Mouse (Mus musculus): ENCODE results near the gene Mast1. TPM values are rescaled to one million over a fixed set of nuclear protein-coding genes. Genes with fewer than 3 reads are reported as not detected.
A peak's percentile ranks its signal among the peaks of the same experiment; 100 is the strongest.

Gene Mast1
- polyA plus RNA-seq, 1 experiment from 2014 or later: 65.8 TPM

DNA sequence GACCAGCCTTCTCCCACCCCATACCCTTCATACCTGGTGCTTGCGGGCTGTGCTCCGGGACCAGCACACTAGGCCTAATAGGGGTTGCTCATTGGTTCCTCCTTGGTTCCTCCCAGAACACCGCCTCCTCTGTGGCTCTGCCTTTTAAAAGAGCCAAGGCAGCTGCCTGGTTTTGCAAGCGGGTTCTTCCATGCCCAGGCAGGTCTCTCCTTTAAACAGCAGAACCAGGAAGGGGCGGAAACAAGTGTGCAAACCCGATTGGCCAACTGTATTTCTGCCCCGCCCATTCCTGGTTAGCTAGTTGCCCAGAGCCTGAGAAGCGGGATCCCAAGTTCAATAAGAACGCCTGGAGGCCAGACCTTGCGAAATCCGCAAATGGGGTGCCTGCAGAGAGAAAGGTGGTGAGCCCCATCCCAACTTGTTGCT is 43.4 kb downstream of the Mast1 start, which contains the start of gene Gcdh:
TSS of gene Gcdh (minus strand) at position 213 of the 426 bp plus-strand sequence.
- H3K9me3 ChIP-seq (ENCODE audit: control insufficient read depth, low read length): no peaks in the 10 kb centered on the region
- no peak within 1 kb of the TSS for H3K27ac ChIP-seq (ENCODE audit: low read length)
- peaks cover 11% of the 10 kb centered on the region for H3K4me1 ChIP-seq (replicated peaks; ENCODE audit: control insufficient read depth, insufficient read depth, low read length)
- peak within 1 kb of the TSS; percentile 86 for H3K4me3 ChIP-seq (replicated peaks; ENCODE audit: low read length)
- H3K36me3 ChIP-seq (ENCODE audit: control insufficient read depth, insufficient read depth): no peaks in the 10 kb centered on the region
- WGBS: 0% methylated on average over 11 of the region's 11 CpGs
- peak within 1 kb of the TSS; percentile 85 for H3K9ac ChIP-seq (replicated peaks; ENCODE audit: low read depth, low read length)
- H3K4me2 ChIP-seq (ENCODE audit: low read length): peak within 1 kb of the TSS; percentile 96
- H3K27me3 ChIP-seq (replicated peaks; ENCODE audit: control insufficient read depth, insufficient read depth, low read length): no peaks in the 10 kb centered on the region
- peak; percentile 100 for ATAC-seq

DNA sequence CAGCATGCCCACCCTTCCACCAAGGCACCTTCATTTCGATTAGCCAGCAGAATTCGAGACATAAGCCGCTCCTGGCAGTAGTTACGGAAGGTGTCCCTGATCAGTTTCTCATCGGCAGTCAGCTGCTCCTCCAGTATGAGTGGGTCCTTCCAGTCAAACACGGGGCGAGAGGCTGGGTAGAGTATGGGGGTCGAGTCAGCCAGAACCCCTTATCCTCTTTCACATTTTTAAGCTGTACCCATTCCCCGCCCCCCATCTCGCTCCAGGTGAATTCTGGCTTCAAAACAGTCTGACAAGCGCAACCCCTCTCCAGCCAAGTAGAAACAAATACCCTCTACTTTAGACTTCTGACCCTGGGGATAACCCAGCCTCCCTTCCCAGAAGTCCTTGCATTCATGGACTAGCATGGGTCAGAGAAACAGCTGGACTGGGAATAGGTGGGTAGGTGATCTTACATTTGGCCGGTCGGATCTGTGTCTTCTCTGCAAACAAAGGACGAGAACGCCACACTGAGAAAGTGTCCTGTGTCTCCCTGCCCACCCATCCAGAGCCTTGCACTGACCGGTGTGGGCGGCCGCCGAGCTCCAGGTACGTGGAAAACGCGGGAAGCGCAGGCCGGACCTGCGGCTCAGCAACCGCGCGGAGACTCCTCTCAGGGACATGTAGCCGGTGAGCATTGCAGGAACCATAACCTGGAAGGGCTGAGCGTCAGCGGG is 44.0 kb downstream of the Mast1 start:
- no peak for ATAC-seq
- no peak overlapping the region for H3K27ac ChIP-seq (ENCODE audit: low read length)
- 13% methylated on average over 31 of the region's 31 CpGs for WGBS

DNA sequence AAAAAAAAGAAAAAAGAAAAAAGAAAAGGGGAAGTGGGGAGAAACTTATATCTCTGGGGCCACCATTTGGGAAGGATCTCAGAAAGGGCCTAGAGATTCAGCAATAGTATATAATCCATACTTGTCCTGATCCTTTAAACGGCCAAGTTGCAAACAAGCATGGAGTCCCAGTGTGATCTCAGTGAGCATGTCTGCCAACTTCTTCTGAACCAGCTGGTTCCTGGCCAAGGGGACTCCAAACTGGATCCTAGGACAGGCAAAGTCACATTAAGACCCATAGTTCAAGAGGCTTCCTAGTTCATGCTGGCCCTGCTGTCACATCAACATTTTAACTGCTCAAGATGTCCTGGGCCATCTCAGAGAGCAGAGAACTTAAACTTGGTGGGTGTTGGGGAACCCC is 48.0 kb downstream of the Mast1 start:
- Histone ChIP-seq H3K36me3 (ENCODE audit: control insufficient read depth, insufficient read depth) (peaks cover 18% of the 10 kb centered on the region), H3K9ac (replicated peaks; ENCODE audit: low read depth, low read length) (no peak overlapping the region), H3K27ac (ENCODE audit: low read length) (no peak overlapping the region), H3K4me2 (ENCODE audit: low read length) (no peak overlapping the region), H3K9me3 (ENCODE audit: control insufficient read depth, low read length) (no peaks in the 10 kb centered on the region), H3K4me1 (replicated peaks; ENCODE audit: control insufficient read depth, insufficient read depth, low read length) (peaks cover 11% of the 10 kb centered on the region), H3K27me3 (replicated peaks; ENCODE audit: control insufficient read depth, insufficient read depth, low read length) (no peaks in the 10 kb centered on the region), H3K4me3 (replicated peaks; ENCODE audit: low read length) (no peak overlapping the region)
- WGBS: 91% methylated on average over 1 of the region's 1 CpGs
- ATAC-seq: no peak

More for the DNA sequence above, 44.0 kb downstream of the Mast1 start:
- Histone ChIP-seq H3K4me1 (replicated peaks; ENCODE audit: control insufficient read depth, insufficient read depth, low read length) (peaks cover 11% of the 10 kb centered on the region), H3K4me3 (replicated peaks; ENCODE audit: low read length) (peak overlapping the region; percentile 86), H3K27me3 (replicated peaks; ENCODE audit: control insufficient read depth, insufficient read depth, low read length) (no peaks in the 10 kb centered on the region), H3K9ac (replicated peaks; ENCODE audit: low read depth, low read length) (peak overlapping the region; percentile 85), H3K9me3 (ENCODE audit: control insufficient read depth, low read length) (no peaks in the 10 kb centered on the region), H3K4me2 (ENCODE audit: low read length) (peak overlapping the region; percentile 96), H3K36me3 (ENCODE audit: control insufficient read depth, insufficient read depth) (0 out of 2 replicates have a peak, but pooled peaks cover 2% of the 10 kb centered on the region)

DNA sequence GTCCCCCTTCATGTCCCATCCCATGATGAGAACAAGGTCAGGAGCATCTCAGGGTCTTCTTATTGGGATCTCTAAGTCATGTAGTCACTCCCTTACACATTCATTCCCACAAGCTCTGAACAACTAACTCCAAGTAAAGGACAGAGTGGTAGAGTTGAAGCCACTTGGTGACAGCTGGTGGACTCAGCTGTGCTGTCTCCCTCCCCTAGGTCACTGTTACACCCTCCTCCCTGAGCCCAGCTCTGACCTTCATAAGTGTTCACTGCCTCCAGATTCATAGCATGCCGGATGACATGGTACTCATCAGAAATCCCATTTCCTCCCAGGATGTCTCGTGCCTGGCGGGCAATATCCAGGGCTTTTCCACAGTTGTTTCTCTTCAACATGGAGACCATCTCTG is 48.9 kb downstream of the Mast1 start:
- WGBS: 96% methylated on average over 3 of the region's 3 CpGs
- no peak overlapping the region for H3K9ac ChIP-seq (replicated peaks; ENCODE audit: low read depth, low read length)
- no peak for ATAC-seq
- H3K4me1 ChIP-seq (replicated peaks; ENCODE audit: control insufficient read depth, insufficient read depth, low read length): peaks cover 8% of the 10 kb centered on the region
- no peaks in the 10 kb centered on the region for H3K9me3 ChIP-seq (ENCODE audit: control insufficient read depth, low read length)
- no peak overlapping the region for H3K4me2 ChIP-seq (ENCODE audit: low read length)
- H3K27me3 ChIP-seq (replicated peaks; ENCODE audit: control insufficient read depth, insufficient read depth, low read length): no peaks in the 10 kb centered on the region
- no peak overlapping the region for H3K4me3 ChIP-seq (replicated peaks; ENCODE audit: low read length)
- H3K27ac ChIP-seq (ENCODE audit: low read length): no peak overlapping the region
- H3K36me3 ChIP-seq (ENCODE audit: control insufficient read depth, insufficient read depth): peaks cover 18% of the 10 kb centered on the region

DNA sequence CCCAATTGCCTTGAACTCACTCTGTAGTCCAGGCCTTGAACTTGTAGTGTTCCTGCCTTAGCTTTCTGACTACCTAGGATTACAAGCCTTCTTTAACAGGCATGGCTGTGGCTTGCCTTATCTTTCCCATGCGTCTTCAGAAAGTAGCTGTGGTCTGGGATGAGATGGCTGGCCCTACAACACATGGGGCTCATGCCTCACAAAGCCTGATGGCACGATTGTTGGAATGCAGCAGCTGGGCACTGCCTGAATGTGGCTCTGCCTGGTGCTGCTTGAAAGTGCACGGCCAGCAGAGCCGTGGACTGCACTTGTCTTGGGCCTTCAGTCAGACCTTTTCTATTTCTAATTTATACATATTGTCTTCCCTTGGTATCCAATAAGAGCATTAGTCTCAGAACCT is 52.4 kb downstream of the Mast1 start:
- Histone ChIP-seq H3K27ac (ENCODE audit: low read length) (no peak overlapping the region), H3K36me3 (ENCODE audit: control insufficient read depth, insufficient read depth) (peaks cover 18% of the 10 kb centered on the region), H3K4me2 (ENCODE audit: low read length) (no peak overlapping the region), H3K9me3 (ENCODE audit: control insufficient read depth, low read length) (no peaks in the 10 kb centered on the region), H3K27me3 (replicated peaks; ENCODE audit: control insufficient read depth, insufficient read depth, low read length) (no peaks in the 10 kb centered on the region), H3K4me1 (replicated peaks; ENCODE audit: control insufficient read depth, insufficient read depth, low read length) (no peaks in the 10 kb centered on the region), H3K9ac (replicated peaks; ENCODE audit: low read depth, low read length) (no peak overlapping the region), H3K4me3 (replicated peaks; ENCODE audit: low read length) (no peak overlapping the region)
- 84% methylated on average over 4 of the region's 4 CpGs for WGBS
- ATAC-seq: no peak

DNA sequence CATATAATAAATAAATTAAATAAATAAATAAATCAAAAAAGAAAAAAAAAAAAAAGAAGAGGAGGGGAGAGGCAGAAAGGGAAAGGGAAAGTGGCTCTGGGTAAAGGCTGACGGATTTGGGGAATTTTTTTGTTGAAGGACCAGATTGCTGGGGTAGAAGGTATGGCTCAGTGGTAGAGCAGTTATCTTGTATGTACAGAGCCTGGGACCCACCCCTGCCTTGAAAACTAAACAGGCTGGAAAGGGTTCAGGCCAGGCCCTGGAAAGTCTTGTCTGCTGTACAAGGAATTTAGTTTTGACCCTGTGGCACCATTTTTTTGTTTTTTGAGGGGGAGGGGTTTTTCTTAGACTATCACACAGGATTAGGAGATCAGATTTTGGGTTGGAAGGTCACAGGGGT is 58.2 kb downstream of the Mast1 start:
- H3K9ac ChIP-seq (replicated peaks; ENCODE audit: low read depth, low read length): no peak overlapping the region
- H3K36me3 ChIP-seq (ENCODE audit: control insufficient read depth, insufficient read depth): no peaks in the 10 kb centered on the region
- no peaks in the 10 kb centered on the region for H3K9me3 ChIP-seq (ENCODE audit: control insufficient read depth, low read length)
- ATAC-seq: no peak
- peaks cover 10% of the 10 kb centered on the region for H3K4me1 ChIP-seq (replicated peaks; ENCODE audit: control insufficient read depth, insufficient read depth, low read length)
- H3K27me3 ChIP-seq (replicated peaks; ENCODE audit: control insufficient read depth, insufficient read depth, low read length): no peaks in the 10 kb centered on the region
- no peak overlapping the region for H3K4me2 ChIP-seq (ENCODE audit: low read length)
- no peak overlapping the region for H3K27ac ChIP-seq (ENCODE audit: low read length)
- WGBS: 97% methylated on average over 1 of the region's 1 CpGs
- no peak overlapping the region for H3K4me3 ChIP-seq (replicated peaks; ENCODE audit: low read length)

DNA sequence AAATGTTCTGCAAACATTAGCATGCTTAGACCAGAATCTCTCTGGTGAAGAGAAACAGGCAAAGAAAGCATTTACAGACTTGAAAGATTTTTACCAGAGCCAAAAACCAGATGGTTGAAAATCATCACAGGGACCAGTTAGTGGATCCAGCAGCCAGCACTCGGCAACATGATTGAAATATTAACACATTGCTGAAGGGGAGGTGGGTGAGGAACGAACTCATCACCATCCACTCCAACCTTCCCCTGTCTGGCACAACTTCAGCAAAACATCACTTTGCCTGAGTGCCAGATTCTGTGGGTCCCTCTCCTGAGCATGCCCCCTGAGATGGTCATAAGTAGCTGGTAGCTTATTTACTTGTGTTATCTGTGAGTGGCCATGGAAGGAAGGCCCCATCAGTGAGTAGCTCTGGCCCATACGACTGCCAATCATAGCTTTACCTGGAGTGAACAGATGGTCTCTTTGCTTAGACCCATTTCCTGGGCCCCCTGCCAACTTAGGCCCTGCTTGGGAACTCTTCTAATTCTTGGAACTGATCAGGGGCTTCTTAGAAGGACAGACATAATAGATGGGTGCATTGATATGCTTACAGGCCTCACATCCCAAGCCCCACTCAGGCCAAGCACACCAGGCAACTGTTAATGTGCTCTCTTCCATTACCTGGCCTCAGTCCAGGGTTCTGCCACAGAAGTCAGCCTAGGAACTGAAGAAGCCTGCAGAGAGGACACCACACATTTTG is 59.7 kb downstream of the Mast1 start:
- Histone ChIP-seq H3K27me3 (replicated peaks; ENCODE audit: control insufficient read depth, insufficient read depth, low read length) (no peaks in the 10 kb centered on the region), H3K4me1 (replicated peaks; ENCODE audit: control insufficient read depth, insufficient read depth, low read length) (peaks cover 16% of the 10 kb centered on the region), H3K27ac (ENCODE audit: low read length) (peak overlapping the region; percentile 77), H3K36me3 (ENCODE audit: control insufficient read depth, insufficient read depth) (no peaks in the 10 kb centered on the region), H3K4me3 (replicated peaks; ENCODE audit: low read length) (no peak overlapping the region), H3K4me2 (ENCODE audit: low read length) (no peak overlapping the region), H3K9ac (replicated peaks; ENCODE audit: low read depth, low read length) (no peak overlapping the region), H3K9me3 (ENCODE audit: control insufficient read depth, low read length) (no peaks in the 10 kb centered on the region)
- WGBS: 35% methylated on average over 3 of the region's 3 CpGs
- peak; percentile 60 for ATAC-seq

DNA sequence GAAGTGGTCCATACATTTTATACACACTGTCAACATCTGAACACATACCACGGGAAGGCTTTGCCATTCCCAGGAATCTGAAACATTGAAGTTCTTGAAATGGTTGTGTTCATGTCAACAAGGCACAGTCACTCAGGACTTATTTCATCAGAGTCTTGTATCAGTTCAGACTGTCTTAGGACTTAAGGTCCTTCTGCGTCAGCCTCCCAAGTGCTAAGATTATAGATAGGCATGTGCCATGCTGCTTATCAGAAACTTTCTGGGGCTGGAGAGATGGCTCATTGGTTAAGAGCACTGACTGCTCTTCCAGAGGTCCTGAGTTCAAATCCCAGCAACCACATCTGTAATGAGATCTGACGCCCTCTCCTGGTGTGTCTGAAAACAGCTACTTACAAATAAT is 62.8 kb downstream of the Mast1 start:
- Histone ChIP-seq H3K9ac (replicated peaks; ENCODE audit: low read depth, low read length) (no peak overlapping the region), H3K36me3 (ENCODE audit: control insufficient read depth, insufficient read depth) (no peaks in the 10 kb centered on the region), H3K27ac (ENCODE audit: low read length) (no peak overlapping the region), H3K27me3 (replicated peaks; ENCODE audit: control insufficient read depth, insufficient read depth, low read length) (no peaks in the 10 kb centered on the region), H3K9me3 (ENCODE audit: control insufficient read depth, low read length) (no peaks in the 10 kb centered on the region), H3K4me2 (ENCODE audit: low read length) (no peak overlapping the region), H3K4me1 (replicated peaks; ENCODE audit: control insufficient read depth, insufficient read depth, low read length) (peaks cover 23% of the 10 kb centered on the region), H3K4me3 (replicated peaks; ENCODE audit: low read length) (no peak overlapping the region)
- no peak for ATAC-seq
- 87% methylated on average over 3 of the region's 3 CpGs for WGBS

DNA sequence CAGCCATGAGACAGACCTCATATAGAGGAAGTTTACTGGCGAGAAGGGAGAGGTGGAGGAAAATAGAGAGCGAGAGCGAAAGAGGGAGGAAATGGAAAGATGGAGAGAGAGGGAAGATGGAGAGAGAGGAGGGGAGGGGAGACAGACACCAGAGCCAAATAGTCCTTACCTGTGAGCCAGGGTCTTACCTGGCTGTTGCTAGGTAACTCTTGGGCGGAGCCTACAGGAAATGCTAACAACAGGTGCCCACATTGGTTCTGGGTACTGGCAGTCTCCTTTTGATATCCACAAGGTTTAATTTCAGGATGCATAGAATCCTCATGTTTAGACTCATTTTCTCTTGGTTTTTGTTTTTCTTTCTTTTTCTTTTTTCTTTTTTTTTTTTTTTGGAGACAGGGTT is 64.1 kb downstream of the Mast1 start:
- Histone ChIP-seq H3K27me3 (replicated peaks; ENCODE audit: control insufficient read depth, insufficient read depth, low read length) (no peaks in the 10 kb centered on the region), H3K9me3 (ENCODE audit: control insufficient read depth, low read length) (no peaks in the 10 kb centered on the region), H3K36me3 (ENCODE audit: control insufficient read depth, insufficient read depth) (peaks cover 11% of the 10 kb centered on the region), H3K4me1 (replicated peaks; ENCODE audit: control insufficient read depth, insufficient read depth, low read length) (peaks cover 23% of the 10 kb centered on the region), H3K4me2 (ENCODE audit: low read length) (peak overlapping the region; percentile 93), H3K9ac (replicated peaks; ENCODE audit: low read depth, low read length) (no peak overlapping the region), H3K4me3 (replicated peaks; ENCODE audit: low read length) (peak overlapping the region; percentile 52), H3K27ac (ENCODE audit: low read length) (no peak overlapping the region)
- ATAC-seq: no peak
- WGBS: 69% methylated on average over 4 of the region's 4 CpGs

Data from forebrain, embryonic 16.5 days (tissue).